Mouse (Mus musculus) Patski (cell line): Measurements from ENCODE around the gene Arhgap5. TPM values are rescaled to one million over a fixed set of nuclear protein-coding genes. Genes with fewer than 3 reads are reported as not detected.
A peak's percentile ranks its signal among the peaks of the same experiment; 100 is the strongest.

Experiments
- ATAC-seq: fragments of 100-300 bp; one replicate; pipeline ENCODE4 v1.8.0; 2021
- CTCF ChIA-PET: fragments of 350-600 bp; sonication (Branson Sonifier 250); formaldehyde crosslinking; loops from one replicate; lab custom pipeline; 2022; ENCODE audit warnings: inconsistent platforms; lab: Charles Lee
- POLR2A ChIA-PET: fragments of 350-600 bp; sonication (Branson Sonifier 250); formaldehyde crosslinking; loops from one replicate; lab custom pipeline; 2022; ENCODE audit warnings: antibody characterized with exemption, inconsistent platforms; lab: Charles Lee
- DNase-seq: peaks from one replicate; pipeline ENCODE4 v3.0.0-alpha.2; 2011; ENCODE audit warnings: low read depth, low spot score
- H3K27me3 ChIP-seq: fragments of 371-371 bp; one replicate; pipeline ENCODE4 v1.5.1; 2021
- CTCF ChIP-seq: fragments of 100-300 bp; IDR thresholded peaks from one replicate; pipeline ENCODE4 v1.5.1; 2021
- in situ Hi-C: fragments of 300-500 bp; cut with MboI; formaldehyde crosslinking; loops from 3 replicates; pipeline ENCODE4 v1.11.1; 2018; ENCODE audit warnings: low pct_unique_long_range_greater_than_20kb, mixed read lengths
- polyA plus RNA-seq: library from polyadenylated mRNA; unstranded; gene quantifications from one replicate; pipeline ENCODE4 v1.2.3, GENCODE M21; 2021

The Arhgap5 gene
- polyA plus RNA-seq, 1 experiment from 2014 or later, result 62.2 TPM

DNA sequence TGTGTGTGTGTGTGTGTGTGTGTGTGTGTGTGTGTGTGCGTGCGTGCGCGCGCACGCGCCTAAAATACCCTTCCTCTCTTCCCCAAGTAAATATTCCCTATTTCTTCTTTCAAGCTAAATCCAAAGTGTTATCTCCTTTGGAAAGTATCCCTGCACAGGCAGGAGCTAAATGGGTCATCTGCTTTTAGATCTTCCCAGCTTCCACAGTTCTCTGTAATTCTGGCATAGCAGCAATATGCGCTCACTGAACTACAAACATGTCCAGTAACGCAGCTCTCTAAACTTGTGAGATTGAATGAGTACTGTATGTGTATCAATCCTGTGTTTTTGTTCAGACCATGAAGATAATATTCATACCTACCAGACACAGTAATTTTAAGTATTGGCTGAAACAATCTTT, 20.6 kb upstream of the Arhgap5 start:
- in situ Hi-C loops, result no loop called here
- CTCF ChIA-PET, result interaction anchor here (1.2 kb wide), 2 partner anchors 9 to 22 kb away, joined by 4 to 5 read pairs; no protein-coding TSS in a partner anchor
- no peak for DNase-seq

DNA sequence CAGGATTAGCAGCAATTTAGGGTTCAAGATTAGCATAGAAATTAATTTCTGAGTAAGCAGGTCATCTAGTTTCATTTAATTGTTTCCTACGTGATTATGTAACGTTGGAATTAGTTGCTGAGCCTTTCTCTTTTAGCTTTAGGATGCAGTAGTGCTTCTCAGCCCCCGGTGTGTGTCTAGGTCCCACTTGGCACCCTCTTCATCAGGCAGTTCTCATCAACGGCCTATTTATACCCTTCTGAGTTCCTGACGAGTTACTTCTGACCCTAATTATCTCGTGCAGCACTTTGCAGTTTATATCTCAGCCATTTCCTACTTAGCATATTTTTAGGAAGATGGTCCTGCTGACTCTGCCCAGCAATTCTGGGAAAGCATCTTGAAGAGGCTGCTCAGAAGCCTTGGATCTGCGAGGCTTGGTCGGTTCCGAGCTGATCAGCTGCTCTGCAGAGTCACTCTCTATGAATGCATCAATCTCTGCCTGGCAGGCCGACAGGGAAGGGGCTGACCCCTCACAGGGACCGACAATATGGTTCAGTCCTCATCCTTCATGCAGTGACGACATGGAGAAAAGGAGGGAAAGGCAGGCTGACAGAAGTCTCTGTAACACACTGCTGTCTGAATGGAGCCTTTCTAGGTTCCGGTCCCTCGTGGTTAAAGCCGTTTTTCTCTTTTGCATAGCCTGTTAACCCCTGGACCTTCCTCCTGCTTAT, 15.4 kb upstream of the Arhgap5 start:
- in situ Hi-C loops, result no loop called here
- POLR2A ChIA-PET, result interaction anchor here (1.1 kb wide), 1 partner anchor 14 kb away, joined by 3 read pairs; no protein-coding TSS in a partner anchor
- no peak for TF ChIP-seq CTCF
- DNase-seq, result no peak
- H3K27me3 ChIP-seq, result no peaks in the 10 kb centered on the region
- CTCF ChIA-PET, result no interaction called here
- ATAC-seq, result no peak

More for the DNA sequence above, 20.6 kb upstream of the Arhgap5 start:
- TF ChIP-seq CTCF, result no peak
- POLR2A ChIA-PET, result no interaction called here
- H3K27me3 ChIP-seq, result no peaks in the 10 kb centered on the region
- no peak for ATAC-seq

- ChIA-PET CTCF (no interaction called here), POLR2A (no interaction called here)
- ATAC-seq, result peak; percentile 69
- no peaks in the 10 kb centered on the region for H3K27me3 ChIP-seq
- in situ Hi-C loops, result no loop called here
- DNase-seq, result no peak
- no peak for TF ChIP-seq CTCF
Observed at GRCm38 (mm10) chr12:52493281-52493681, 10.5 kb upstream of the Arhgap5 start.

- ChIA-PET POLR2A (interaction anchor here (0.7 kb wide), 1 partner anchor 333 kb away, joined by 3 read pairs; no protein-coding TSS in a partner anchor), CTCF (interaction anchor here (0.9 to 1.0 kb wide), 2 partner anchors 9 to 17 kb away, joined by 3 to 4 read pairs; no protein-coding TSS in a partner anchor)
- ATAC-seq, result no peak
- no peaks in the 10 kb centered on the region for H3K27me3 ChIP-seq
- no peak for TF ChIP-seq CTCF
- DNase-seq, result no peak
- in situ Hi-C loops, result no loop called here
Observed at GRCm38 (mm10) chr12:52497209-52497608, 6.6 kb upstream of the Arhgap5 start.

- ChIA-PET CTCF (interaction anchor here (0.6 kb wide), 1 partner anchor 15 kb away, joined by 3 read pairs; no protein-coding TSS in a partner anchor), POLR2A (no interaction called here)
- peak; percentile 58 for TF ChIP-seq CTCF
- DNase-seq, result no peak
- no peak for ATAC-seq
- no peaks in the 10 kb centered on the region for H3K27me3 ChIP-seq
- in situ Hi-C loops, result loop anchor here (5.0 kb wide), 1 partner anchor 331 kb away; no protein-coding TSS in a partner anchor
Observed at GRCm38 (mm10) chr12:52500915-52501833, 2.6 kb upstream of the Arhgap5 start.

- in situ Hi-C loops, result loop anchor here (5.0 kb wide), 1 partner anchor 330 kb away; no protein-coding TSS in a partner anchor
- ChIA-PET CTCF (no interaction called here), POLR2A (interaction anchor here (0.7 to 0.9 kb wide), 2 partner anchors 14 to 326 kb away, joined by 3 read pairs; no protein-coding TSS in a partner anchor)
- no peak for ATAC-seq
- no peaks in the 10 kb centered on the region for H3K27me3 ChIP-seq
- no peak for TF ChIP-seq CTCF
- no peak for DNase-seq
Observed at GRCm38 (mm10) chr12:52502161-52502560, 1.6 kb upstream of the Arhgap5 start.

DNA sequence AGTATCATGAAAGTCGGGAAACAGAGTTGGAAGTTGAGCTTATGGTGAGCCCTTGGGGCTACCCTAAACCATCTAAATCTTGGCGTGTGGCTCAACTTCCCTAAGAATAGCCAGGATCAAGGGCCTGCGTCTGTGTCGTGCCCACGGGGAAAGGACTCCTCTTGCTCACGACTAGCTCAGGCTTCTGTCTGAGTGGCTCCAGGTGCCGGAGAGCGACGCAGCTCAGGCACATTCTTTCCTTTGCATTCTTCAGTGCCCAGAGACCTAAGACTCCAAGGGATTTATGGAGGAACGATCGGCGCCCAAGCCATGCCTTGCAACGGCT, 679 bp upstream of the Arhgap5 start:
- ATAC-seq, result peak; percentile 34
- in situ Hi-C loops, result loop anchor here (5.0 kb wide), 1 partner anchor 329 kb away; no protein-coding TSS in a partner anchor
- no peak for DNase-seq
- no peaks in the 10 kb centered on the region for H3K27me3 ChIP-seq
- ChIA-PET POLR2A (interaction anchor here (0.7 kb wide), 1 partner anchor 325 kb away, joined by 3 read pairs; no protein-coding TSS in a partner anchor), CTCF (no interaction called here)
- no peak for TF ChIP-seq CTCF

GRCm38 (mm10) chr12:52504331-52505181, 784 bp downstream of the Arhgap5 start:
- CTCF ChIA-PET, result interaction anchor here (1.2 kb wide), 1 partner anchor 21 kb away, joined by 5 read pairs; no protein-coding TSS in a partner anchor
- no peaks in the 10 kb centered on the region for H3K27me3 ChIP-seq
- DNase-seq (no peak), ATAC-seq (peak; percentile 5)
- in situ Hi-C loops, result loop anchor here (5.0 kb wide), 1 partner anchor 328 kb away; no protein-coding TSS in a partner anchor
- POLR2A ChIA-PET, result interaction anchor here (0.6 to 1.3 kb wide), 3 partner anchors 16 to 133 kb away, joined by 3 to 5 read pairs (median 4); no protein-coding TSS in a partner anchor
- no peak for TF ChIP-seq CTCF

DNA sequence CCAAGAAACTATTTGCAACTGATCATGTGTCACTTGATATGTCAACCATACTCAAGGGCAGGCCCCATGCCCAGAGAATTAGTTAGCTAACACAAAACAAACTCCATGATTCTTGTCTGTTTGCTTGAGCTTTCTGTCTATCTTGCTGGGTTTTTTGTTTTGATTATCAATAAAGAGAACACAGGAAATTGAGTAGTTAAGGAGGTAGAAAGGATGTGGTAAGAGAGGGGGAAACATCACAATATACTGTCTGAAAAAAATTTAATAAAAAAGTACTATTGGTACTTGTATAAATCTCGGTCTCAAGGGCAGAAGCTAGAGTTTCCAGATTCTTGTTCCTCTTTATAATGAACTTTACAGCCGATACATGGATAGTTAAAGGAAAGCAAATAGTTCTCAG, 20.9 kb downstream of the Arhgap5 start:
- POLR2A ChIA-PET, result no interaction called here
- DNase-seq (no peak), ATAC-seq (no peak)
- CTCF ChIA-PET, result no interaction called here
- no peak for TF ChIP-seq CTCF
- in situ Hi-C loops, result no loop called here
- H3K27me3 ChIP-seq, result no peaks in the 10 kb centered on the region

GRCm38 (mm10) chr12:52525486-52525885, 21.7 kb downstream of the Arhgap5 start:
- no peak for DNase-seq
- ChIA-PET CTCF (no interaction called here), POLR2A (interaction anchor here (0.7 kb wide), 1 partner anchor 11 kb away, joined by 3 read pairs; no protein-coding TSS in a partner anchor)
- ATAC-seq, result no peak
- TF ChIP-seq CTCF, result no peak
- in situ Hi-C loops, result no loop called here
- H3K27me3 ChIP-seq, result no peaks in the 10 kb centered on the region
